Mouse (Mus musculus) liver, embryonic 11.5 days (tissue): ENCODE data around the gene Ccdc34. TPM values are rescaled to one million over a fixed set of nuclear protein-coding genes. Genes with fewer than 3 reads are reported as not detected.

Source experiments
- ATAC-seq: fragments of 200-750 bp; cut with Nextera tagmentation; replicated peaks from 2 replicates; pipeline ENCODE4 v1.8.0; 2017; ENCODE audit warnings: moderate number of reproducible peaks, mild to moderate bottlenecking, moderate TSS enrichment, moderate library complexity; ENCODE audit not compliant: low FRiP score
- DNase-seq: peaks from one replicate; pipeline ENCODE4 v3.0.0-alpha.2; 2017; ENCODE audit warnings: low spot score
- H3K27ac ChIP-seq: fragments of 300-500 bp; sonication (generic); 2 replicates; pipeline ENCODE4 v1.5.1; 2014; ENCODE audit warnings: mild to moderate bottlenecking, low read depth, low read length, control low read depth
- H3K27me3 ChIP-seq: fragments of 300-500 bp; sonication (generic); replicated peaks from 2 replicates; pipeline ENCODE4 v1.6.1; 2014; ENCODE audit warnings: low read length, mixed read lengths; ENCODE audit not compliant: control insufficient read depth, insufficient read depth
- H3K36me3 ChIP-seq: fragments of 300-500 bp; sonication (generic); 2 replicates; pipeline ENCODE4 v1.6.1; 2014; ENCODE audit warnings: mild to moderate bottlenecking, low read length, moderate library complexity, mixed read lengths; ENCODE audit not compliant: control insufficient read depth, insufficient read depth
- H3K4me1 ChIP-seq: fragments of 300-500 bp; sonication (generic); replicated peaks from 2 replicates; pipeline ENCODE4 v1.6.1; 2014; ENCODE audit warnings: low read length, mixed read lengths; ENCODE audit not compliant: control insufficient read depth, insufficient read depth
- H3K4me2 ChIP-seq: fragments of 300-500 bp; sonication (generic); 2 replicates; pipeline ENCODE4 v1.6.1; 2014; ENCODE audit warnings: mild to moderate bottlenecking, control low read depth, moderate library complexity
- H3K4me3 ChIP-seq: fragments of 300-500 bp; sonication (generic); 2 replicates; pipeline ENCODE4 v1.5.1; 2014; ENCODE audit warnings: low read depth, low read length, control low read depth
- H3K9ac ChIP-seq: fragments of 300-500 bp; sonication (generic); 2 replicates; pipeline ENCODE4 v1.6.1; 2014; ENCODE audit warnings: low read depth, low read length, control low read depth
- H3K9me3 ChIP-seq: fragments of 300-500 bp; sonication (generic); 2 replicates; pipeline ENCODE4 v1.6.1; 2016; ENCODE audit warnings: low read length, inconsistent platforms, mixed read lengths; ENCODE audit not compliant: control insufficient read depth
- WGBS: fragments of 180-500 bp; shearing (Covaris S2); extraction: QIAGEN DNeasy Blood & Tissue Kit; methylation state at CpG from one replicate; pipeline ENCODE4 v1.1.7; 2014; 5-methylcytosine and 5-hydroxymethylcytosine counted together
- polyA plus RNA-seq: library from polyadenylated mRNA; unstranded; fragments of >200 nt; fragmentation: Nextera tagmentation; extraction: Ambion mirVana; gene quantifications from 2 replicates; pipeline ENCODE4 v1.2.1, GENCODE M21; 2014

Ccdc34 gene
- polyA plus RNA-seq: 34.4 and 42.5 TPM in 2 replicates

DNA sequence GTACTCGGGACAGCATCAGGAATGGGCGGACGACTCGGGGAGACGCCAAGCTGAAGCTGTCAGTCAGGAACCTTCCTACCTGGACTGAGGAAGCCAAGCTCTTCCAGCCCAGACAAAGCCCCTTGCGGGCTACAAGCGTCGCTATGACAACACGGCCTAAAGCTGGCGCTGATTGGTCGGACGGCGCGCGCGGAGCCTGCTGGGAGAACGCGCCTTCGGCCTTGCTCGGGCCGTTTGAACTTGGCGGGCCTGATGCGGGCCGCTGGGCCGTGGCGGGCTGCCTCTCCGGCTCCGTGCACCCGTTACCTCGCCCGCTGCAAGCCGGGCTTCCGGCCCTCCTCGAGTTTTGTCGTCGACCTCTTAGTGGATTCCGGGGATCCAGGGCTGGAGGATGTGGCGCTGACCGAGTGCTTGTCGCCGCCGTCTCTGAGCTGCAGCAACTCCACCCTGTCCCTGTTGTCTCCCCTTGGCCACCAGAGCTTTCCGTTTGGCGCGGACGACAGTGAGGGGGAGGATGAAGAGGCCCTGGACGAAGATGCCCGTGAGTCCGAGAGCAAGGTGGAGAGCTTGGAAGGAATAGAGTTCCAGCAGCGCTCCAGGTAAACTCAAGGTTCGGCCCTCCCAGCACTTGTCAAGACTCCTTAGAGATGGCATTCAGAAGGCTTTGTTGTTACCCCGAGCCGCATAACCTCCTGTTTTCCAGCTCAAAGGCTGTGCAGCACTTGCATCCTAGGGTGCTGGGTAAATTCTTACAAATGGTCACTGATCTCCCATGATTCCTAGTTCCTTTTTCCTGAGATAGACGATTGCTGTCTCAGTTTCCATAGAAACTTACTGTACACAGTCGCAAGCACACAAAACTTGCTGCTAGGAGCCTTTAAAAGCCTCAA is at the start of gene Ccdc34:
Gene Ccdc34, plus strand, starts transcription at position 202 of the 890 bp plus-strand sequence.
- H3K4me2 ChIP-seq: peak within 1 kb of the TSS; percentile 90
- under 1% methylated on average over 55 of the region's 55 CpGs for WGBS
- no peaks in the 10 kb centered on the region for H3K9me3 ChIP-seq
- H3K4me1 ChIP-seq: peaks cover 10% of the 10 kb centered on the region
- peak within 1 kb of the TSS; percentile 91 for H3K9ac ChIP-seq
- H3K27ac ChIP-seq: peak within 1 kb of the TSS; percentile 75
- peak; percentile 98 for ATAC-seq
- peak within 1 kb of the TSS; percentile 76 for H3K4me3 ChIP-seq
- DNase-seq: peak; percentile 85
- no peaks in the 10 kb centered on the region for H3K27me3 ChIP-seq
- H3K36me3 ChIP-seq: peaks cover 9% of the 10 kb centered on the region; the same call in 1 of the 2 replicates

DNA sequence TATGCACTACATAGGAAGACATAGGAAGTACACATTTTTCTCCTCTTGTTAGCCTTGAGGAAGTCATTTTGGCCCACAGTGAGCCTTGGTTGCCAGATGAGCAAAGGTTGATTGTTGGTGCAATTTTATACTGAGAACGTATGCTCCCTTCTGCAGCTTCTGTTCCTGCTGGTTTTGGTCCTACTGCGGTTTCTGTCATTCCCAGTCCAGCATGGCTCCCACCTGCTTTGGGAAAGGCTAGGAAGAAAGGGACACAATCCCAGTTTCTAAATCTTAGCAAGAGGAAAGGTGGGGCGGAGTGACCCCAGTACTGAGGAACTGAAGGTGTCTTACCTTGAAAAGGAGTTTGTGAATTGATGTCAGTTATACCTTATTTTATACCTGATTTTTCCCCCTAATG is 48.2 kb upstream of the Ccdc34 start:
- Histone ChIP-seq H3K27me3 (no peaks in the 10 kb centered on the region), H3K4me2 (no peak overlapping the region), H3K4me1 (peaks cover 11% of the 10 kb centered on the region; the same call in 1 of the 2 replicates), H3K36me3 (no peaks in the 10 kb centered on the region), H3K9me3 (no peaks in the 10 kb centered on the region), H3K27ac (no peak overlapping the region), H3K9ac (no peak overlapping the region), H3K4me3 (no peak overlapping the region)
- ATAC-seq (no peak), DNase-seq (peak; percentile 28)
- 86% methylated on average over 3 of the region's 3 CpGs for WGBS

- Histone ChIP-seq H3K9me3 (no peaks in the 10 kb centered on the region), H3K4me2 (no peak overlapping the region), H3K4me3 (no peak overlapping the region), H3K27ac (no peak overlapping the region), H3K4me1 (peaks cover 11% of the 10 kb centered on the region; the same call in 1 of the 2 replicates), H3K27me3 (no peaks in the 10 kb centered on the region), H3K36me3 (no peaks in the 10 kb centered on the region), H3K9ac (no peak overlapping the region)
- no peak for ATAC-seq
- peak; percentile 31 for DNase-seq
- WGBS: 61% methylated on average over 10 of the region's 10 CpGs
Measured at GRCm38 (mm10) chr2:109969926-109970532, 47.6 kb upstream of the Ccdc34 start.

DNA sequence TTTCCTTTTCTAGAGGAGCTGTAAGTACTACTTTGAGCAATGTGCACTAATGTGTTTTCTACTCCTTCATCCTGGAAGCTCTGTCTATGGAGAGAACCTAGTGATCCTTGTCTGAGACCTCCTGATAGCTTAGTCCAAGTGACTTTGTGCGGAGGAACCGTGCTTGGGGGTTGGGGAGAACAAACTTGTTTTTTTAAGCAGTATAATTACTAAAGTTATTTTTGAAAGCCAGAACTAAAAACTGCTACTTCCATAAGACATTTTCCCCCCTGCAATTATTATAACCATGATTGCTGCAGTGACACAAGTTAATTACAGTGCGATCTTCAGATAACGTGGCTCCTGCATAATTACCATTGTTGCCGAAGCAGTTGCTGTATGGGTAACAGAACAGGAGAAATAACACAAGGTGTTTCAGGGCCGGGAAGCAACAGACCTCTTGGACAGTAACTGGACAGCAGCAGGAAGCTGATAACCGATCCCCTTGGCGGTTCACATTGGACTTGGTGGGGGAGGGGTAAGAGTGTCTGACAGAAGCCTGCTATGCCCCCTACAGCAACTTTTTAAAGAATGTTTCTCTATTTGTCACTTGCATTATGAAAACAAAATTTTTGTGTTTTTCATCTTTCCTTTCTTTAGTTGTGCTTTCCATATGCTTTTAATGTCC is 46.7 kb upstream of the Ccdc34 start:
- Histone ChIP-seq H3K9me3 (no peaks in the 10 kb centered on the region), H3K4me1 (peaks cover 11% of the 10 kb centered on the region; the same call in 1 of the 2 replicates), H3K36me3 (no peaks in the 10 kb centered on the region), H3K27me3 (no peaks in the 10 kb centered on the region), H3K4me3 (no peak overlapping the region), H3K4me2 (no peak overlapping the region), H3K9ac (no peak overlapping the region), H3K27ac (no peak overlapping the region)
- ATAC-seq (no peak; the same call in 1 of the 2 replicates), DNase-seq (peak; percentile 30)
- WGBS: 50% methylated on average over 8 of the region's 8 CpGs

DNA sequence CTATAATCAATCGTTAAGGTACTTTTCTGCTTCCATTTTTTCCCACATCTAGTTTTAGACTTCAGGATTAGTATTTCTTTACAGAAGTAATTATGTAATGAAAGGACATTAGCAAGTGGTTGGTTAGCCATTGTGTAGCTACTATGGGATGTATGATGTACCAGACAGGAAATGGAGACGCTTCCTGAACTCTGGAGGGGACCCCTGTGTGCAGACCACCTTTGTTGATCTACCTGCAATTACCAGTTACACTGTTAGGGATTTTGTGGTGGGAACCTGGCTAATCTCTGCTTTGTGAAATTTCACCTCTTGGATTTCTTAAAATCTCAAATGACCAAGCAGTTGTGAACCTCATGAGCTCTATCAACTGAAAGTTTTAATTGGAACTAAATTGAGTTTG is 45.3 kb upstream of the Ccdc34 start:
- H3K4me2 ChIP-seq: no peak overlapping the region
- WGBS: 78% methylated on average over 2 of the region's 2 CpGs
- no peak for DNase-seq
- ATAC-seq: no peak
- H3K27me3 ChIP-seq: no peaks in the 10 kb centered on the region
- H3K4me3 ChIP-seq: no peak overlapping the region
- no peak overlapping the region for H3K9ac ChIP-seq
- no peaks in the 10 kb centered on the region for H3K36me3 ChIP-seq
- H3K27ac ChIP-seq: no peak overlapping the region
- H3K9me3 ChIP-seq: no peaks in the 10 kb centered on the region
- H3K4me1 ChIP-seq: peaks cover 11% of the 10 kb centered on the region; the same call in 1 of the 2 replicates

GRCm38 (mm10) chr2:109972922-109973321 is 44.7 kb upstream of the Ccdc34 start:
- 81% methylated on average over 7 of the region's 7 CpGs for WGBS

DNA sequence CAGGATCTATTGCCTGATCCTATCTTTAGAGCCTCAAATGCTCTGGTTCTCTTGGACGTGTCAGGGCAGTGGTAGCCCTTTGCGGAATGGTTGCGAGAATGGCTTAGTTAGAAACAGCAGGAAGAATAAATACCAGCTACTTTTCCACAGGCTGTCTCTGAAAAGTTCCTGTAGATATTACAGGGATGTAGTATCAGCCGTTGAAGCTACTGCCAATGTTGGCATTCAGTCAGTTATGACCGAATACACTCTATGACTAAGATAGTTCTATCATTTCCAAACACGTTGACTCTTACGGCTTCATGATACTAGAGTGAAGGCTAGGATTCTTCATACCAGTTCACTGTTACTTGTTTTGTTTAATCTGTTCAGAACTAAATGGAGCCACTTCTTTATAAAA is 42.8 kb upstream of the Ccdc34 start:
- H3K9ac ChIP-seq: no peak overlapping the region
- DNase-seq (no peak), ATAC-seq (no peak)
- WGBS: 89% methylated on average over 7 of the region's 7 CpGs
- H3K36me3 ChIP-seq: no peaks in the 10 kb centered on the region
- H3K4me3 ChIP-seq: no peak overlapping the region
- H3K9me3 ChIP-seq: no peaks in the 10 kb centered on the region
- no peak overlapping the region for H3K27ac ChIP-seq
- H3K4me1 ChIP-seq: peaks cover 6% of the 10 kb centered on the region; the same call in 1 of the 2 replicates
- no peak overlapping the region for H3K4me2 ChIP-seq
- H3K27me3 ChIP-seq: no peaks in the 10 kb centered on the region

More at GRCm38 (mm10) chr2:109972922-109973321, 44.7 kb upstream of the Ccdc34 start:
- H3K9me3 ChIP-seq: no peaks in the 10 kb centered on the region
- ATAC-seq (no peak), DNase-seq (peak; percentile 19)
- no peak overlapping the region for H3K4me2 ChIP-seq
- H3K9ac ChIP-seq: no peak overlapping the region
- peaks cover 11% of the 10 kb centered on the region; the same call in 1 of the 2 replicates for H3K4me1 ChIP-seq
- H3K4me3 ChIP-seq: no peak overlapping the region
- H3K27me3 ChIP-seq: no peaks in the 10 kb centered on the region
- H3K27ac ChIP-seq: no peak overlapping the region
- no peaks in the 10 kb centered on the region for H3K36me3 ChIP-seq

DNA sequence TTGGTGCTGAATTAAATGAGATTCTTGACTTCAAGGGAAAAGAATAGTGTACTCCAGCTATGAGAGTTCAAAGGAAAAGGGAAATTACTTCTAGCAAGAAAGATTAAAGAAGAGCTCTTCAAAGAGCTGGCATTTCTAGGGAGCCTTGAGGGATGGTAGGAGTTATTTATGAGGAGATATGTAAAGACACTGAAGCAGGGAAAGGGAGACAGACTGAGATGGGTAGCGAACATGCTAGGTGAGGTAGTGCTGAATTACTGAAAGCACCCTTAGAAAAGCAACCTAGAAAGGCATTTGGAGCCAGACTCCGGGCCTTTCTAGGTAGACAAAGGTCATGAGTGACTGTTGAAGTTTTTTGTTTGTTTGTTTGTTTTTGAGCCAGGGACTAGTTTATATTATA is 41.4 kb upstream of the Ccdc34 start:
- Histone ChIP-seq H3K9ac (no peak overlapping the region), H3K9me3 (no peaks in the 10 kb centered on the region), H3K4me1 (no peaks in the 10 kb centered on the region), H3K27me3 (no peaks in the 10 kb centered on the region), H3K27ac (no peak overlapping the region), H3K4me3 (no peak overlapping the region), H3K36me3 (no peaks in the 10 kb centered on the region), H3K4me2 (no peak overlapping the region)
- 81% methylated on average over 2 of the region's 2 CpGs for WGBS
- DNase-seq (no peak), ATAC-seq (no peak)
